Mouse (Mus musculus): Measurements from ENCODE around the gene Rbck1. TPM values are rescaled to one million over a fixed set of nuclear protein-coding genes. Genes with fewer than 3 reads are reported as not detected.

The Rbck1 gene
- polyA plus RNA-seq, 1 experiment from 2014 or later, result 72.9 TPM

- Histone ChIP-seq H3K27ac (no peak overlapping the region), H3K4me2 (no peak overlapping the region), H3K4me1 (replicated peaks) (peaks cover 10% of the 10 kb centered on the region), H3K27me3 (no peaks in the 10 kb centered on the region), H3K36me3 (peaks cover 89% of the 10 kb centered on the region), H3K9ac (replicated peaks) (no peak overlapping the region), H3K9me3 (no peaks in the 10 kb centered on the region), H3K4me3 (replicated peaks) (no peak overlapping the region)
- 93% methylated on average over 13 of the region's 13 CpGs for WGBS
- no peak for ATAC-seq (ENCODE audit: insufficient number of reproducible peaks, insufficient read depth, low FRiP score, low TSS enrichment, low read depth)
Observed at GRCm38 (mm10) chr2:152326157-152326556, 6.3 kb downstream of the Rbck1 start.

- no peaks in the 10 kb centered on the region for H3K4me1 ChIP-seq (replicated peaks)
- H3K4me2 ChIP-seq, result no peak overlapping the region
- no peak overlapping the region for H3K4me3 ChIP-seq (replicated peaks)
- 86% methylated on average over 3 of the region's 3 CpGs for WGBS
- H3K36me3 ChIP-seq, result peaks cover 93% of the 10 kb centered on the region
- H3K9me3 ChIP-seq, result no peaks in the 10 kb centered on the region
- no peak for ATAC-seq (ENCODE audit: insufficient number of reproducible peaks, insufficient read depth, low FRiP score, low TSS enrichment, low read depth)
- no peaks in the 10 kb centered on the region for H3K27me3 ChIP-seq
- no peak overlapping the region for H3K27ac ChIP-seq
- no peak overlapping the region for H3K9ac ChIP-seq (replicated peaks)
Observed at GRCm38 (mm10) chr2:152324842-152325241, 7.6 kb downstream of the Rbck1 start.

GRCm38 (mm10) chr2:152323971-152324370 is 8.5 kb downstream of the Rbck1 start:
- no peak overlapping the region for H3K4me2 ChIP-seq
- no peaks in the 10 kb centered on the region for H3K27me3 ChIP-seq
- no peaks in the 10 kb centered on the region for H3K4me1 ChIP-seq (replicated peaks)
- H3K9ac ChIP-seq (replicated peaks), result no peak overlapping the region
- no peak overlapping the region for H3K4me3 ChIP-seq (replicated peaks)
- no peak for ATAC-seq (ENCODE audit: insufficient number of reproducible peaks, insufficient read depth, low FRiP score, low TSS enrichment, low read depth)
- 96% methylated on average over 14 of the region's 14 CpGs for WGBS
- no peak overlapping the region for H3K27ac ChIP-seq
- peaks cover 94% of the 10 kb centered on the region for H3K36me3 ChIP-seq
- no peaks in the 10 kb centered on the region for H3K9me3 ChIP-seq

- no peaks in the 10 kb centered on the region for H3K9me3 ChIP-seq
- WGBS, result 94% methylated on average over 6 of the region's 6 CpGs
- H3K4me2 ChIP-seq, result no peak overlapping the region
- H3K4me1 ChIP-seq (replicated peaks), result no peaks in the 10 kb centered on the region
- no peak for ATAC-seq (ENCODE audit: insufficient number of reproducible peaks, insufficient read depth, low FRiP score, low TSS enrichment, low read depth)
- 0 out of 2 replicates have a peak overlapping the region, but pooled peaks have one; percentile 27 for H3K9ac ChIP-seq (replicated peaks)
- H3K27me3 ChIP-seq, result no peaks in the 10 kb centered on the region
- H3K4me3 ChIP-seq (replicated peaks), result no peak overlapping the region
- peaks cover 94% of the 10 kb centered on the region for H3K36me3 ChIP-seq
- no peak overlapping the region for H3K27ac ChIP-seq
Observed at GRCm38 (mm10) chr2:152322198-152322597, 10.3 kb downstream of the Rbck1 start.

GRCm38 (mm10) chr2:152321558-152321957 is 10.9 kb downstream of the Rbck1 start:
- H3K4me3 ChIP-seq (replicated peaks), result no peak overlapping the region
- peaks cover 94% of the 10 kb centered on the region for H3K36me3 ChIP-seq
- no peak overlapping the region for H3K9ac ChIP-seq (replicated peaks)
- ATAC-seq (ENCODE audit: insufficient number of reproducible peaks, insufficient read depth, low FRiP score, low TSS enrichment, low read depth), result no peak
- no peaks in the 10 kb centered on the region for H3K9me3 ChIP-seq
- no peak overlapping the region for H3K4me2 ChIP-seq
- no peaks in the 10 kb centered on the region for H3K4me1 ChIP-seq (replicated peaks)
- no peak overlapping the region for H3K27ac ChIP-seq
- H3K27me3 ChIP-seq, result no peaks in the 10 kb centered on the region
- WGBS, result 86% methylated on average over 5 of the region's 5 CpGs

- Histone ChIP-seq H3K9ac (replicated peaks) (no peak overlapping the region), H3K27ac (no peak overlapping the region), H3K36me3 (peaks cover 93% of the 10 kb centered on the region), H3K4me3 (replicated peaks) (no peak overlapping the region), H3K27me3 (no peaks in the 10 kb centered on the region), H3K4me2 (no peak overlapping the region), H3K9me3 (no peaks in the 10 kb centered on the region), H3K4me1 (replicated peaks) (no peaks in the 10 kb centered on the region)
- no peak for ATAC-seq (ENCODE audit: insufficient number of reproducible peaks, insufficient read depth, low FRiP score, low TSS enrichment, low read depth)
- WGBS, result 88% methylated on average over 6 of the region's 6 CpGs
Observed at GRCm38 (mm10) chr2:152317054-152317453, 15.4 kb downstream of the Rbck1 start.

- Histone ChIP-seq H3K27me3 (no peaks in the 10 kb centered on the region), H3K4me1 (replicated peaks) (no peaks in the 10 kb centered on the region), H3K4me3 (replicated peaks) (no peak overlapping the region), H3K9ac (replicated peaks) (no peak overlapping the region), H3K36me3 (peaks cover 98% of the 10 kb centered on the region), H3K4me2 (no peak overlapping the region), H3K27ac (no peak overlapping the region), H3K9me3 (no peaks in the 10 kb centered on the region)
- ATAC-seq (ENCODE audit: insufficient number of reproducible peaks, insufficient read depth, low FRiP score, low TSS enrichment, low read depth), result no peak
- 86% methylated on average over 6 of the region's 6 CpGs for WGBS
Observed at GRCm38 (mm10) chr2:152313926-152314325, 18.5 kb downstream of the Rbck1 start.

GRCm38 (mm10) chr2:152312996-152313395 is 19.5 kb downstream of the Rbck1 start:
- H3K36me3 ChIP-seq, result peaks cover 98% of the 10 kb centered on the region
- no peak for ATAC-seq (ENCODE audit: insufficient number of reproducible peaks, insufficient read depth, low FRiP score, low TSS enrichment, low read depth)

GRCm38 (mm10) chr2:152307186-152307585 is 25.3 kb downstream of the Rbck1 start:
- no peak for ATAC-seq (ENCODE audit: insufficient number of reproducible peaks, insufficient read depth, low FRiP score, low TSS enrichment, low read depth)
- 88% methylated on average over 3 of the region's 3 CpGs for WGBS
- H3K9ac ChIP-seq (replicated peaks), result no peak overlapping the region
- no peak overlapping the region for H3K4me2 ChIP-seq
- H3K4me3 ChIP-seq (replicated peaks), result no peak overlapping the region
- no peaks in the 10 kb centered on the region for H3K27me3 ChIP-seq
- H3K9me3 ChIP-seq, result no peaks in the 10 kb centered on the region
- peaks cover 95% of the 10 kb centered on the region for H3K36me3 ChIP-seq
- no peaks in the 10 kb centered on the region for H3K4me1 ChIP-seq (replicated peaks)
- no peak overlapping the region for H3K27ac ChIP-seq

More at GRCm38 (mm10) chr2:152312996-152313395, 19.5 kb downstream of the Rbck1 start:
- Histone ChIP-seq H3K9ac (replicated peaks) (no peak overlapping the region), H3K9me3 (no peaks in the 10 kb centered on the region), H3K4me1 (replicated peaks) (no peaks in the 10 kb centered on the region), H3K27me3 (no peaks in the 10 kb centered on the region), H3K4me2 (no peak overlapping the region), H3K27ac (no peak overlapping the region), H3K4me3 (replicated peaks) (no peak overlapping the region)
- 87% methylated on average over 7 of the region's 7 CpGs for WGBS

- Histone ChIP-seq H3K36me3 (peaks cover 83% of the 10 kb centered on the region), H3K4me3 (replicated peaks) (no peak overlapping the region), H3K27ac (no peak overlapping the region), H3K4me1 (replicated peaks) (no peaks in the 10 kb centered on the region), H3K4me2 (no peak overlapping the region), H3K27me3 (no peaks in the 10 kb centered on the region), H3K9me3 (no peaks in the 10 kb centered on the region), H3K9ac (replicated peaks) (no peak overlapping the region)
- 93% methylated on average over 6 of the region's 6 CpGs for WGBS
- ATAC-seq (ENCODE audit: insufficient number of reproducible peaks, insufficient read depth, low FRiP score, low TSS enrichment, low read depth), result no peak
Observed at GRCm38 (mm10) chr2:152305480-152305879, 27.0 kb downstream of the Rbck1 start.

- H3K36me3 ChIP-seq, result peaks cover 66% of the 10 kb centered on the region
- no peak overlapping the region for H3K4me2 ChIP-seq
- no peaks in the 10 kb centered on the region for H3K9me3 ChIP-seq
- H3K4me3 ChIP-seq (replicated peaks), result no peak overlapping the region
- no peak overlapping the region for H3K27ac ChIP-seq
- no peaks in the 10 kb centered on the region for H3K27me3 ChIP-seq
- no peak overlapping the region for H3K9ac ChIP-seq (replicated peaks)
- 60% methylated on average over 5 of the region's 5 CpGs for WGBS
- no peaks in the 10 kb centered on the region for H3K4me1 ChIP-seq (replicated peaks)
- no peak for ATAC-seq (ENCODE audit: insufficient number of reproducible peaks, insufficient read depth, low FRiP score, low TSS enrichment, low read depth)
Observed at GRCm38 (mm10) chr2:152303781-152304180, 28.7 kb downstream of the Rbck1 start.

GRCm38 (mm10) chr2:152302862-152303261 is 29.6 kb downstream of the Rbck1 start:
- ATAC-seq (ENCODE audit: insufficient number of reproducible peaks, insufficient read depth, low FRiP score, low TSS enrichment, low read depth), result no peak
- Histone ChIP-seq H3K27me3 (no peaks in the 10 kb centered on the region), H3K4me1 (replicated peaks) (no peaks in the 10 kb centered on the region), H3K4me3 (replicated peaks) (no peak overlapping the region), H3K4me2 (no peak overlapping the region), H3K36me3 (peaks cover 56% of the 10 kb centered on the region), H3K9ac (replicated peaks) (no peak overlapping the region), H3K27ac (no peak overlapping the region), H3K9me3 (no peaks in the 10 kb centered on the region)
- WGBS, result 76% methylated on average over 2 of the region's 2 CpGs
